Mouse (Mus musculus) neural tube, embryonic 15.5 days (tissue): ENCODE results near the gene Gm20431. TPM values are rescaled to one million over a fixed set of nuclear protein-coding genes. Genes with fewer than 3 reads are reported as not detected.
"Not testable (repeated sequence)": the region's sequence is repeated elsewhere in the genome, so short reads cannot be mapped to it uniquely, and the experiment has no call there.

ENCODE experiments used
- ATAC-seq: fragments of 200-750 bp; cut with Nextera tagmentation; 2 replicates; pipeline ENCODE4 v1.8.0; 2017; ENCODE audit warnings: mild to moderate bottlenecking, moderate TSS enrichment, moderate library complexity; ENCODE audit not compliant: low FRiP score
- H3K27ac ChIP-seq: fragments of 300-500 bp; sonication (generic); replicated peaks from 2 replicates; pipeline ENCODE4 v1.5.1; 2015; ENCODE audit warnings: mild to moderate bottlenecking, inconsistent platforms
- H3K27me3 ChIP-seq: fragments of 300-500 bp; sonication (generic); replicated peaks from 2 replicates; pipeline ENCODE4 v1.6.1; 2015; ENCODE audit warnings: inconsistent platforms
- H3K36me3 ChIP-seq: fragments of 300-500 bp; sonication (generic); 2 replicates; pipeline ENCODE4 v1.6.1; 2015; ENCODE audit warnings: inconsistent platforms
- H3K4me1 ChIP-seq: fragments of 300-500 bp; sonication (generic); 2 replicates; pipeline ENCODE4 v1.6.1; 2015; ENCODE audit warnings: inconsistent platforms
- H3K4me2 ChIP-seq: fragments of 300-500 bp; sonication (generic); 2 replicates; pipeline ENCODE4 v1.6.1; 2015; ENCODE audit warnings: inconsistent platforms, mild to moderate bottlenecking, moderate library complexity
- H3K4me3 ChIP-seq: fragments of 300-500 bp; sonication (generic); replicated peaks from 2 replicates; pipeline ENCODE4 v1.5.1; 2015; ENCODE audit warnings: mild to moderate bottlenecking, inconsistent platforms
- H3K9ac ChIP-seq: fragments of 300-500 bp; sonication (generic); replicated peaks from 2 replicates; pipeline ENCODE4 v1.6.1; 2015; ENCODE audit warnings: mild to moderate bottlenecking, inconsistent platforms
- H3K9me3 ChIP-seq: fragments of 300-500 bp; sonication (generic); replicated peaks from 2 replicates; pipeline ENCODE4 v1.6.1; 2016; ENCODE audit warnings: inconsistent platforms
- WGBS: fragments of 180-500 bp; shearing (Covaris S2); methylation state at CpG from one replicate; pipeline ENCODE4 v1.1.7; 2015; ENCODE audit warnings: mixed read lengths; 5-methylcytosine and 5-hydroxymethylcytosine counted together
- polyA plus RNA-seq: library from polyadenylated mRNA; unstranded; fragments of >200 nt; fragmentation: Nextera tagmentation; extraction: Ambion mirVana; gene quantifications from 2 replicates; pipeline ENCODE4 v1.2.1, GENCODE M21; 2015

Gene Gm20431
- polyA plus RNA-seq, 1 experiment from 2014 or later, result 13.8 TPM

- peaks cover 11% of the 10 kb centered on the region for H3K27me3 ChIP-seq
- 0 out of 2 replicates have a peak, but pooled peaks cover 3% of the 10 kb centered on the region for H3K36me3 ChIP-seq
- no peaks in the 10 kb centered on the region for H3K9me3 ChIP-seq
- H3K4me1 ChIP-seq, result peaks cover 40% of the 10 kb centered on the region
- no peak overlapping the region for H3K27ac ChIP-seq
- 81% methylated on average over 11 of the region's 11 CpGs for WGBS
- no peak overlapping the region for H3K9ac ChIP-seq
- no peak overlapping the region for H3K4me3 ChIP-seq
- no peak overlapping the region for H3K4me2 ChIP-seq
- ATAC-seq, result no peak
These were observed 2.6 kb downstream of the Gm20431 start for GRCm38 (mm10) chr2:167658712-167659111.

GRCm38 (mm10) chr2:167657973-167658372 is 3.3 kb downstream of the Gm20431 start:
- H3K4me3 ChIP-seq, result no peak overlapping the region
- no peak overlapping the region for H3K9ac ChIP-seq
- peaks cover 6% of the 10 kb centered on the region for H3K27me3 ChIP-seq
- no peak for ATAC-seq
- H3K9me3 ChIP-seq, result no peaks in the 10 kb centered on the region
- 87% methylated on average over 4 of the region's 4 CpGs for WGBS
- H3K4me2 ChIP-seq, result no peak overlapping the region
- H3K27ac ChIP-seq, result no peak overlapping the region
- H3K36me3 ChIP-seq, result peaks cover 5% of the 10 kb centered on the region; the same call in 1 of the 2 replicates
- peaks cover 40% of the 10 kb centered on the region for H3K4me1 ChIP-seq

GRCm38 (mm10) chr2:167656629-167657478 is 4.4 kb downstream of the Gm20431 start:
- no peak for ATAC-seq
- Histone ChIP-seq H3K4me3 (no peak overlapping the region), H3K4me2 (no peak overlapping the region), H3K4me1 (peaks cover 36% of the 10 kb centered on the region), H3K27me3 (no peaks in the 10 kb centered on the region), H3K36me3 (peaks cover 11% of the 10 kb centered on the region; the same call in 1 of the 2 replicates), H3K27ac (no peak overlapping the region), H3K9me3 (no peaks in the 10 kb centered on the region), H3K9ac (no peak overlapping the region)
- WGBS, result 90% methylated on average over 16 of the region's 16 CpGs

GRCm38 (mm10) chr2:167654911-167655600 is 6.2 kb downstream of the Gm20431 start:
- WGBS, result 85% methylated on average over 10 of the region's 10 CpGs
- no peak overlapping the region for H3K4me2 ChIP-seq
- H3K4me3 ChIP-seq, result no peak overlapping the region
- no peaks in the 10 kb centered on the region for H3K27me3 ChIP-seq
- no peak overlapping the region for H3K9ac ChIP-seq
- H3K4me1 ChIP-seq, result peaks cover 28% of the 10 kb centered on the region
- H3K36me3 ChIP-seq, result peaks cover 11% of the 10 kb centered on the region; the same call in 1 of the 2 replicates
- ATAC-seq, result no peak
- H3K9me3 ChIP-seq, result no peaks in the 10 kb centered on the region
- no peak overlapping the region for H3K27ac ChIP-seq

GRCm38 (mm10) chr2:167652694-167653093 is 8.6 kb downstream of the Gm20431 start:
- H3K27ac ChIP-seq, result no peak overlapping the region
- H3K9ac ChIP-seq, result no peak overlapping the region
- no peak overlapping the region for H3K4me3 ChIP-seq
- 87% methylated on average over 7 of the region's 7 CpGs for WGBS
- H3K4me1 ChIP-seq, result peaks cover 8% of the 10 kb centered on the region; the same call in 1 of the 2 replicates
- no peaks in the 10 kb centered on the region for H3K9me3 ChIP-seq
- ATAC-seq, result no peak
- H3K36me3 ChIP-seq, result peaks cover 13% of the 10 kb centered on the region; the same call in 1 of the 2 replicates
- no peak overlapping the region for H3K4me2 ChIP-seq
- no peaks in the 10 kb centered on the region for H3K27me3 ChIP-seq

GRCm38 (mm10) chr2:167651622-167652021 is 9.7 kb downstream of the Gm20431 start:
- Histone ChIP-seq H3K4me1 (peaks cover 6% of the 10 kb centered on the region; the same call in 1 of the 2 replicates), H3K36me3 (peaks cover 13% of the 10 kb centered on the region; the same call in 1 of the 2 replicates), H3K27ac (no peak overlapping the region), H3K27me3 (no peaks in the 10 kb centered on the region), H3K9me3 (no peaks in the 10 kb centered on the region), H3K9ac (no peak overlapping the region), H3K4me2 (no peak overlapping the region), H3K4me3 (no peak overlapping the region)
- 81% methylated on average over 9 of the region's 9 CpGs for WGBS
- ATAC-seq, result no peak

- Histone ChIP-seq H3K9ac (no peak overlapping the region), H3K27ac (no peak overlapping the region), H3K36me3 (peaks cover 24% of the 10 kb centered on the region), H3K4me3 (no peak overlapping the region), H3K4me2 (no peak overlapping the region), H3K9me3 (no peaks in the 10 kb centered on the region), H3K4me1 (peaks cover 4% of the 10 kb centered on the region; the same call in 1 of the 2 replicates), H3K27me3 (no peaks in the 10 kb centered on the region)
- 92% methylated on average over 12 of the region's 12 CpGs for WGBS
- ATAC-seq, result no peak
These were observed 11.8 kb downstream of the Gm20431 start for GRCm38 (mm10) chr2:167649290-167650032.

GRCm38 (mm10) chr2:167646411-167646810 is 14.9 kb downstream of the Gm20431 start:
- no peak for ATAC-seq
- Histone ChIP-seq H3K9ac (no peak overlapping the region), H3K9me3 (no peaks in the 10 kb centered on the region), H3K4me3 (no peak overlapping the region), H3K4me2 (no peak overlapping the region), H3K27ac (no peak overlapping the region), H3K4me1 (no peaks in the 10 kb centered on the region), H3K27me3 (no peaks in the 10 kb centered on the region), H3K36me3 (peaks cover 25% of the 10 kb centered on the region)
- WGBS, result 73% methylated on average over 4 of the region's 4 CpGs

- not testable (repeated sequence) for H3K27me3 ChIP-seq, H3K27ac ChIP-seq, H3K9me3 ChIP-seq, ATAC-seq, H3K4me3 ChIP-seq, H3K4me1 ChIP-seq, H3K9ac ChIP-seq, H3K4me2 ChIP-seq
- peaks cover 25% of the 10 kb centered on the region for H3K36me3 ChIP-seq
- WGBS, result 87% methylated on average over 13 of the region's 13 CpGs
These were observed 17.8 kb downstream of the Gm20431 start for GRCm38 (mm10) chr2:167643356-167644052.

- Histone ChIP-seq H3K4me2 (no peak overlapping the region), H3K4me3 (no peak overlapping the region), H3K27ac (no peak overlapping the region), H3K27me3 (no peaks in the 10 kb centered on the region), H3K9ac (no peak overlapping the region), H3K9me3 (no peaks in the 10 kb centered on the region), H3K4me1 (no peaks in the 10 kb centered on the region), H3K36me3 (peaks cover 23% of the 10 kb centered on the region)
- 92% methylated on average over 6 of the region's 6 CpGs for WGBS
- ATAC-seq, result no peak
These were observed 19.1 kb downstream of the Gm20431 start for GRCm38 (mm10) chr2:167642164-167642563.

GRCm38 (mm10) chr2:167641337-167641736 is 20.0 kb downstream of the Gm20431 start:
- no peaks in the 10 kb centered on the region for H3K9me3 ChIP-seq
- H3K4me2 ChIP-seq, result no peak overlapping the region
- H3K27me3 ChIP-seq, result no peaks in the 10 kb centered on the region
- H3K27ac ChIP-seq, result no peak overlapping the region
- 50% methylated on average over 8 of the region's 8 CpGs for WGBS
- H3K9ac ChIP-seq, result no peak overlapping the region
- peaks cover 23% of the 10 kb centered on the region for H3K36me3 ChIP-seq
- H3K4me3 ChIP-seq, result no peak overlapping the region
- ATAC-seq, result no peak
- H3K4me1 ChIP-seq, result no peaks in the 10 kb centered on the region
